Comparison of ENCODE assay signal across 8 mouse cellular contexts in genomic region chr8:45507634-45508321, GRCm38 (mm10). TPM values are rescaled to one million over a fixed set of nuclear protein-coding genes. Genes with fewer than 3 reads are reported as not detected.
DNase-seq lines count a peak whose midpoint lies in the region; ATAC-seq and TF ChIP-seq lines count a peak whose summit lies in the region.

TSS of gene Sorbs2 (plus strand) at chr8:45507788.

- DNase-seq in liver, postnatal 0 days, result no peak
- DNase-seq in liver, embryonic 11.5 days (ENCODE audit: low spot score), result no peak
- no peak for DNase-seq in heart, adult 8-10 months (ENCODE audit: low spot score)
- DNase-seq in layer of hippocampus, adult 8-10 months (ENCODE audit: low spot score in 2 of 2), result peak; percentile 21 to 27
- DNase-seq in midbrain, postnatal 0 days (ENCODE audit: low spot score), result peak; percentile 84
- no peak for DNase-seq in spleen, postnatal 4 days (ENCODE audit: low spot score in 2 of 2)
- DNase-seq in thymus, postnatal 25 days, result no peak

- no peaks in the 10 kb centered on the region for H3K36me3 ChIP-seq in liver, postnatal 0 days (replicated peaks; ENCODE audit: insufficient read depth, low read length)
- no peaks in the 10 kb centered on the region for H3K36me3 ChIP-seq in liver, embryonic 11.5 days (ENCODE audit: control insufficient read depth, insufficient read depth, low read length)
- no peaks in the 10 kb centered on the region for H3K36me3 ChIP-seq in embryonic facial prominence, embryonic 13.5 days
- no peaks in the 10 kb centered on the region for H3K36me3 ChIP-seq in midbrain, postnatal 0 days (ENCODE audit: insufficient read depth, low read length)

- H3K27me3 ChIP-seq in liver, postnatal 0 days (ENCODE audit: insufficient read depth, low read length), result no peaks in the 10 kb centered on the region
- H3K27me3 ChIP-seq in liver, embryonic 11.5 days (replicated peaks; ENCODE audit: control insufficient read depth, insufficient read depth, low read length), result no peaks in the 10 kb centered on the region
- H3K27me3 ChIP-seq in embryonic facial prominence, embryonic 13.5 days, result 0 out of 2 replicates have a peak, but pooled peaks cover 4% of the 10 kb centered on the region
- H3K27me3 ChIP-seq in midbrain, postnatal 0 days (ENCODE audit: insufficient read depth, low read length), result no peaks in the 10 kb centered on the region

- no peaks in the 10 kb centered on the region for H3K9me3 ChIP-seq in liver, postnatal 0 days (ENCODE audit: low read length)
- H3K9me3 ChIP-seq in liver, embryonic 11.5 days (ENCODE audit: control insufficient read depth, low read length), result no peaks in the 10 kb centered on the region
- H3K9me3 ChIP-seq in embryonic facial prominence, embryonic 13.5 days, result no peaks in the 10 kb centered on the region
- no peaks in the 10 kb centered on the region for H3K9me3 ChIP-seq in midbrain, postnatal 0 days (ENCODE audit: low read length)

- no peak for TF ChIP-seq EP300 in liver, postnatal 0 days (IDR thresholded peaks at IDR 0.05; ENCODE audit: low read depth)

- H3K9ac ChIP-seq in liver, postnatal 0 days (replicated peaks), result no peak within 1 kb of the TSS
- no peak within 1 kb of the TSS for H3K9ac ChIP-seq in liver, embryonic 11.5 days (ENCODE audit: low read depth, low read length)
- peak within 1 kb of the TSS; percentile 68 for H3K9ac ChIP-seq in embryonic facial prominence, embryonic 13.5 days
- peak within 1 kb of the TSS; percentile 64 for H3K9ac ChIP-seq in midbrain, postnatal 0 days (replicated peaks; ENCODE audit: low read length, poor library complexity, severe bottlenecking)

- H3K27ac ChIP-seq in liver, postnatal 0 days (ENCODE audit: low read depth), result no peak within 1 kb of the TSS
- no peak within 1 kb of the TSS for H3K27ac ChIP-seq in liver, embryonic 11.5 days (ENCODE audit: low read depth, low read length)
- peak within 1 kb of the TSS; percentile 11; the same call in 1 of the 2 replicates for H3K27ac ChIP-seq in embryonic facial prominence, embryonic 13.5 days
- peak within 1 kb of the TSS; percentile 89 for H3K27ac ChIP-seq in midbrain, postnatal 0 days (ENCODE audit: low read depth, low read length)

- no peak for ATAC-seq in liver, postnatal 0 days
- no peak for ATAC-seq in liver, embryonic 11.5 days (replicated peaks; ENCODE audit: low FRiP score)
- ATAC-seq in embryonic facial prominence, embryonic 13.5 days (ENCODE audit: insufficient number of reproducible peaks, insufficient read depth, low FRiP score, low TSS enrichment, low read depth), result 0 out of 2 replicates have a peak, but pooled peaks have one; percentile 37
- peak; percentile 93 for ATAC-seq in midbrain, postnatal 0 days (ENCODE audit: low FRiP score)

- no peaks in the 10 kb centered on the region for H3K4me1 ChIP-seq in liver, postnatal 0 days (ENCODE audit: insufficient read depth)
- no peaks in the 10 kb centered on the region for H3K4me1 ChIP-seq in liver, embryonic 11.5 days (replicated peaks; ENCODE audit: control insufficient read depth, insufficient read depth, low read length)
- peaks cover 14% of the 10 kb centered on the region for H3K4me1 ChIP-seq in embryonic facial prominence, embryonic 13.5 days
- H3K4me1 ChIP-seq in midbrain, postnatal 0 days (ENCODE audit: insufficient read depth, low read length), result peaks cover 3% of the 10 kb centered on the region; the same call in 1 of the 2 replicates

- no peak within 1 kb of the TSS for H3K4me2 ChIP-seq in liver, postnatal 0 days (ENCODE audit: low read depth, low read length)
- H3K4me2 ChIP-seq in liver, embryonic 11.5 days, result no peak within 1 kb of the TSS
- peak within 1 kb of the TSS; percentile 63 for H3K4me2 ChIP-seq in embryonic facial prominence, embryonic 13.5 days
- peak within 1 kb of the TSS; percentile 60 for H3K4me2 ChIP-seq in midbrain, postnatal 0 days (ENCODE audit: low read depth, low read length, poor library complexity, severe bottlenecking)

- TF ChIP-seq CTCF in liver, postnatal 0 days (IDR thresholded peaks at IDR 0.05; ENCODE audit: low read depth), result no peak
- TF ChIP-seq CTCF in midbrain, postnatal 0 days (IDR thresholded peaks at IDR 0.05), result peak; percentile 50

- H3K4me3 ChIP-seq in liver, postnatal 0 days (ENCODE audit: low read depth, low read length), result no peak within 1 kb of the TSS
- H3K4me3 ChIP-seq in liver, embryonic 11.5 days (ENCODE audit: low read depth, low read length), result no peak within 1 kb of the TSS
- peak within 1 kb of the TSS; percentile 41 for H3K4me3 ChIP-seq in embryonic facial prominence, embryonic 13.5 days
- H3K4me3 ChIP-seq in midbrain, postnatal 0 days (ENCODE audit: low read depth, low read length), result peak within 1 kb of the TSS; percentile 51

- WGBS in liver, postnatal 0 days (ENCODE audit: insufficient replicate concordance), result 30% methylated on average over 16 of the region's 16 CpGs
- WGBS in liver, embryonic 11.5 days, result 27% methylated on average over 16 of the region's 16 CpGs
- WGBS in embryonic facial prominence, embryonic 13.5 days, result 3% methylated on average over 16 of the region's 16 CpGs
- WGBS in midbrain, postnatal 0 days, result 3% methylated on average over 16 of the region's 16 CpGs

RNA-seq across cellular contexts. Expression of gene Sorbs2, which starts in this region (rescaled TPM):
- 11.9 and 13.3 TPM in 2 replicates for polyA plus RNA-seq in liver, postnatal 0 days (2015; fragmentation: Nextera tagmentation; extraction: Ambion mirVana)
- 5.7 and 6.5 TPM in 2 replicates for polyA plus RNA-seq in liver, embryonic 11.5 days (2014; fragmentation: Nextera tagmentation; extraction: Ambion mirVana)
- polyA plus RNA-seq in embryonic facial prominence, embryonic 13.5 days (2015; fragmentation: Nextera tagmentation; extraction: Ambion mirVana), result 24.5 and 34.9 TPM in 2 replicates
- 100 to 1,000 TPM; 587 to 749 (median 714) TPM for total RNA-seq in heart, adult 8-10 months (2022)
- 100 to 1,000 TPM; 154 to 183 (median 170) TPM for total RNA-seq in layer of hippocampus, adult 8-10 months (2022)
- 79.5 and 84.9 TPM in 2 replicates for total RNA-seq in midbrain, postnatal 0 days (2014; rRNA removed)
- polyA plus RNA-seq in midbrain, postnatal 0 days (2015; fragmentation: Nextera tagmentation; extraction: Ambion mirVana), result 27.7 and 36.1 TPM in 2 replicates

Comparison
In these comparisons a context has a peak if more than half of its experiments do, and no peak if none do; other contexts are left out.
1. ATAC-seq: peak in embryonic facial prominence, embryonic 13.5 days (single experiment) and midbrain, postnatal 0 days (single experiment); none in liver, postnatal 0 days (single experiment) and liver, embryonic 11.5 days (single experiment).
2. DNase-seq: peak in layer of hippocampus, adult 8-10 months (2 of 2) and midbrain, postnatal 0 days (single experiment); none in liver, postnatal 0 days (single experiment), liver, embryonic 11.5 days (single experiment), heart, adult 8-10 months (single experiment), spleen, postnatal 4 days (0 of 2) and thymus, postnatal 25 days (single experiment).
3. H3K27ac ChIP-seq: peak in embryonic facial prominence, embryonic 13.5 days (single experiment) and midbrain, postnatal 0 days (single experiment); none in liver, postnatal 0 days (single experiment) and liver, embryonic 11.5 days (single experiment).
4. H3K4me2 ChIP-seq: peak in embryonic facial prominence, embryonic 13.5 days (single experiment) and midbrain, postnatal 0 days (single experiment); none in liver, postnatal 0 days (single experiment) and liver, embryonic 11.5 days (single experiment).
5. H3K4me3 ChIP-seq: peak in embryonic facial prominence, embryonic 13.5 days (single experiment) and midbrain, postnatal 0 days (single experiment); none in liver, postnatal 0 days (single experiment) and liver, embryonic 11.5 days (single experiment).
6. H3K9ac ChIP-seq: peak in embryonic facial prominence, embryonic 13.5 days (single experiment) and midbrain, postnatal 0 days (single experiment); none in liver, postnatal 0 days (single experiment) and liver, embryonic 11.5 days (single experiment).